Mouse (Mus musculus): Measurements from ENCODE around the gene Arl8a.

GRCm38 (mm10) chr1:135189186-135189585 is 42.6 kb downstream of the Arl8a start:
- no peak for TF ChIP-seq CTCF (IDR thresholded peaks at IDR 0.05)
- no peak for TF ChIP-seq EP300 (IDR thresholded peaks at IDR 0.05; ENCODE audit: insufficient read depth, low read depth, low read length)
- TF ChIP-seq POLR2A (IDR thresholded peaks at IDR 0.05; ENCODE audit: insufficient read depth, low read depth, low read length): no peak
